Mouse (Mus musculus): ENCODE measurements at regions not wholly inside any gene's neighbourhood (a gene's known extent, or its start where the extent isn't known, plus 50 kb on each side); places are given as distances from the start of the nearest gene placed in this dataset.
A peak's percentile ranks its signal among the peaks of the same experiment; 100 is the strongest.

DNA sequence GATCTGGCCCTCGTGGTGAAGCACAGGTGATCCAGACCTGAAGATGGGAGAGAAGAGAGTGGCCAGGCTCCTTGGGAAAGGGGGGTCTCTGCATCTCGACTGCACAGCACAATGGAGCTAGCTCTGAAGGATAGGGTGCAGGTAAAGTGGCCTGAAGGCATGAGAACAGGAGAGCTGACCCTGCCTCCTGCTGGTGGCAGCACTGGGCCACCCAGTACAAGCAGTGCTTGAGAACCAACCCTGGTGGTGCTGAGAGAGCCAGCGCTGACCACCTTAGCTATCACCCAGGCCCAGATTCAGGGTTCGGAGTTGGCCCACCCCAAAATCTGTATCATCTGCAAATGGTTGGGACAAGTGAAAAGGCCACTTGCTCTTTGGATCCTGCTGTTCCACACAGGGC is 66.2 kb downstream of the A730009L09Rik start:
- DNase-seq (ENCODE audit: low spot score in 2 of 2): no peak

DNA sequence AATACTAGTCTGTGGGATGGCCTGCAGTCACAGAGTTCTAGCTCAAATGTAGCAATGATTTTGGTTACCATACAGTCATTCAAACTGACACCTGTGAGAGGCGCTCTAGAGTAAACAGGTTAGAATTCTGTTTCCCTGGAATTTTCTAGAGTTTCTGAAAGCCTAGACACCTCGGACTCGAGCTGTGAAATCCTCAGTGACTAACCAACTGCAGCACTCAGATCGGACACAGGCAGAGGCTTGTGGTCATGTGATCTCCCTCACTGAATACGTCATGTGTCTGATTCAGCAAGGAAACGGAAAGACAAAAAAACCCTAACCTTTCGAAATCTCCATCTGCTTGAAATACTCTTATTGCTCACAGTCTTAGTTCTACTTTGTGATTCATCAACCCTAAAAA is 68.4 kb downstream of the A730009L09Rik start:
- DNase-seq (ENCODE audit: low spot score in 2 of 2): peak; percentile 14 to 34

DNA sequence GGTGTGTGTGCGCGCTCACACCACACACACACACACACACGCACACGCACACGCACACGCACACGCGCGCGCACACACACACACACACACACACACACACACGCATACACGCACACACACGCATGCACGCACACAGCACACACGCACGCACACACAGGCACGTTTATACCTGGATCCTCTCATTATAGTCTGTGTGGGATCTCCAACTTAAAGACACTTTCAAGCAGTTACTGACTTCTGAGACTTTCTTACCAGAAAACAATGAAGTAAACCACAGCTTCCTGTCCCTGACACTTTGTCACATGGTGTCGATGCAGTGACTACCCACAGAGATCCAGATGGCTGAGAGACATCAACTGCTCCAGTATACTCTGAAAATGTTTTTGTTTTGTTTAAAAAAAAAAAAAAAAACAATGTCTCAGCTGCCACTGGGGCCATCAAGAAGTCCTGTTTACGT is 68.9 kb downstream of the A730009L09Rik start:
- DNase-seq (ENCODE audit: low spot score in 2 of 2): no peak

DNA sequence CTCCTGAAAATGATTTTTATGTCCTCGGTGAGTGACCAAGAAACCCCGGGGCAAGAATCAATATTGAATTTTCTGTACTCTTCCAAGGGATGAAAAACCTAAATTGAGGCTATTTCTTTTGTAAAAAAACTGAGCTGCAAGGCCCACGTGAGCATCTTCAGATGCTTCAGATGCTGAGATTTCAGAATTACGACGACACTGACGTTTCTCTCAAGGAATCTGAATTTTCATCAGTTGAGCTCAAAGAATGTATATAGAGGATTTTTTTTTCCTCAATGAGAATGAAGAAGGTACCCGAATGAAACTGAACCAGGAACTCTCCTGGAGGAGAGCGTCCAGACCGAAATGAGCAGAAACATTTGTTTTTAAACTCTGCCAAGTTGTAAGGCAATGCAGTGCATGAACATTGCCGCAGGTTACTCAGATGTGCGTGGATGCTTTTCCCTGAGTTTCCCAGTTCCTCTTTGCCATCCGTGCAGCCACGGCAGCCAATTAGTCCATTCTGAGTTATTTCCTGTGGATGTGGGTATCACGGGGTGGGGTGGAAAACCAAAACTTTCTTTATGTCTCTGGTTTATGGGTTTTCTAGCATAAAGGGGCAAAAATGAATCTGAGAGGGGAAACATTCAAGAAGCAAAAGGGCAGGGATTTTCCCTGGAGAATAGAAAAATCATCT is 69.9 kb downstream of the A730009L09Rik start:
- DNase-seq (ENCODE audit: low spot score in 2 of 2): no peak

DNA sequence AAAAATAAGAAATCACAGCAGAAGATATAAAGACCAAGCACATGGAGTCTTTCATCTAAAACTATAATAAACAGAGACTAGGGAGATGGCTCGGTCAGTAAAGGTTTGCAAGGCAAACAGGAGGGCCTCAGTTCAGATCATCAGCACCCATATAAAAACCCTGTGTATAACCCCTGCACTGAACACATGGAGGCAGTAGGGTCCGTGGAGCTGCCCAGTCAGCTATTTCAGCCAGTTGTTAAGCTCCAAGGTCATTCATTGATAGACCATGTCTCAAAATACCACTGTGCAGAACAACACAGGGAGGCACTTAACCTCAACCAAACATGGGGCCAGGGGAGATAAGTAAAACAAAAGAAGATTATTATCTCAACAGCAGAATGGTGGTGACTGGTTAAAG is 78.1 kb downstream of the A730009L09Rik start:
- no peak for DNase-seq (ENCODE audit: low spot score in 2 of 2)

DNA sequence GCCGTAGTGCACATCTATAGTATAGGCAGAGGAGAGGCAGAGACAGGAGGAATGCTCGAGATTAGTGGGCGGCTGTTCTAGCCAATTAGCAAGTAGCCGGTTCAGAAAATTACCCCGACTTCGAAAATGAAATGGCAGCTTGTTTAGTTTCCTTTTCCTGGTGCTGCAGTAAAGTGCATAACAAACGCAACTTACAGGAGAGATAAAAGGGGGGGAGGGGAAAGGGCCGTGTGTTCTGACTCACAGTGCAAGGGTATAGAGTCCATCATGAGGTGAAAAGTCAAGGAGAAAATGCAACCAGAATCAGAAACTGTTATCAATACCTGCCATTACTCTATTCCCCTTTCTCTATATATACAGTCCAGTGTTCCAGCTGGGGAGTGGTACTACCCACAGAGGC is 88.0 kb downstream of the A730009L09Rik start:
- no peak for DNase-seq (ENCODE audit: low spot score in 2 of 2)

DNA sequence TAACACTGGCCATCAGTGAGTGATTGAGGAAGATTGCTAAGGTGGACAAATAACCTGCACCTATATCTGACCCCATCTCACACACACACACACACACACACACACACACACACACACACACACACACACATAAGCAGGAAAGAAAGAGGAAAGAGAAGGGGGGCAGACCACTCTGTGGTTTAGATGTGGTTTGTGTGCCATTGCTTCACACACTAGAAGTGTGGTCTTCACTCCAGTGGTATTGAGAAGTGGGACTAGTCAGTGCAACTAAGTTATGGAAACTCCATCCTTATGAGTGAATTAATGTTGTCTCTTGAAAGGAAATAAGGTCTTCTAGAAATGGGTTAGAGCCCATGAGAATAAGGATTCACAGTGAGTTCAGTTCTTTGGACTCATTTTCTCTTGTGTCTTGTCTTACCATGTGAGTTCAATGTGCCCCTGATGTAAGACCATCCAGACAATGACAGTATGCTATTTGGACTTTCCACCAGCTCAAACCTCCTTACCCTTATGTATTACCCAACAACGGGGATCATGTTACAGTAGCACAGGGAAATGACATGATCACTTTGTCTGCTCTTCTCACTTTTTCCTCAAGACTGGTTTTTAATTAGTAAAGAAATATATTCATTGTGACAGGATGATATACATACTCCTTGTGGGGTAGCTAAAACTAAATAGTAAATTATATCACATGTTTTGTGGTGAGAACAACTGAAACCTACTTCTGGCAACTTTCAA is 88.7 kb downstream of the A730009L09Rik start:
- no peak for DNase-seq (ENCODE audit: low spot score in 2 of 2)

DNA sequence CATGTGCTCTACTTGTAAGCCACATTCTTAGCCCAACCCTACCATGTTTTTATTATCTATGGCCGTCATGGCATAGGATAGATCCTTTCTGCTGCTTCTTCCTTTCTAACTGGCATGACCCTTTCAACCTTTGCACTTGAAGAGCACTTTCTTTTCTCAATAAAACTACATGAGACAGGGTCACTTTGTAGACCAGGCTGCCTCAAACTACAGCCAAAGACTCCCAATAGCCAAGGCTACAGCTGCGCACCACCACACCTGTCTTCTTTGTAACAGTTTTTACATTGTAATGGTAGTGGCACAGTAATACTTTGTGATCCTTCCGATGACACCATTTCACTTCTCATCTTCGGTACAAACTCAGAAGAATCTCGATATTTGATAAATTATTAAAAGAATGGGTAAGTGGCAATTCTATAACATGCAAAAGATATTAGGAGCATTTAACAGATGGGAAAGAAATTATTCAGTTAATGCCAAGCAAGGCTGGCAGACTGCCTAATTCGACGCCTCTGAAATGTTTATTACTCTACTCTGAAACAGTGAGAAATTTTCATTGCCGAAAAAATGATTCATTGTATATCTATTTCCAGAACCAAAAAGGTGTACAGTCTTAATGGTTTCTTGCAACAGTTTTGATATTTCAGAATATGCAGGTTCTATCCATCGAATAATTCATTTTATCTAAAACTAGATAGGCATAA is 89.5 kb downstream of the A730009L09Rik start:
- no peak for DNase-seq (ENCODE audit: low spot score in 2 of 2)

DNA sequence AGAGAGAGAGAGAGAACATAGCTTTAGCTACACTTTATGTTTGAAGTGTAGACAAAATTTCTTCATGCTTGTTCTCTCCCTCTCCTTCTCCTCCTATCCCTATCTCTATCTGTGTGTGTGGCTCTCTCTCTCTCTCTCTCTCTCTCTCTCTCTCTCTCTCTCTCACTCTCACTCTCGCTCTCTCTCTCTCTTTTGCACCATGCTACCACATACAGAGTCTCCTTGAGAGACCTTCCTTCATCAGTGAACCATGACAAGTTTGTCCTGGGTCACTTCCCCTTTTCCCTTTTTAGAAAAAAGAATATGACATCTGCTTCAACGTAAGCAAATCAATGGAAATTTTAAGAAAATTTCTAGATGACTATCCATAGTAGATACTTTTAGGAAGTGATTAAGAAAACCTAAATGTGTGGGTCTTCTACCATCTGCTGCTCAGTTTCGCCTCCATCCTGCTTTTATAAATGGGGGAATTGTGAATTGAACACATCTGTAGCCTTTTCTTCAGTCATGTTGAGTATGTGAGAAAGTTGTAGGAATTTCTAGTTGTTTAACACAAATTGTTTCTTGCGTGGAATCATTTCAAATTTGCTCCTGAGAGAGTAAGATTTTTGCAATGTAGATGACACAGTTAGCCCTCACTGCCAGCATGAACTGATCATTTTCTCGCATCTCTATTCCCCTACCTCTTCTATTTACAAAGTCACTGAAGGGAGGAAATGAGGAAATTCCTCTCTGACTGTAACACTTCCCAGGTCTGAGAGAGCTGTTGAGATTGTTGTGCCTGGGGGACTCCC is 91.3 kb downstream of the A730009L09Rik start:
- DNase-seq (ENCODE audit: low spot score in 2 of 2): no peak

DNA sequence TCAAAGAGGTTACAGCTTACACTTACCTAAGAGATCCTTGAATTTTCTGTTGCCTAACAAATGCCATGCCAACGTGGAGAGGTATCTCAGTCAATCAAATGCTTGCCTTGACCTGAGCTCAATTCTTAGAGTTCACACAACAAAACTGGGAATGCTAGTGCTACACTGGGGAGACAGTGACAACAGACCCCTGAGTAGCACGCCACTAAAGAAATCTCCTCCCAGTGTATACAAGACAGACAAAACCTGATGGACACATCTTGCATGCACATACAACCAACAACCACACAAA is 91.8 kb downstream of the A730009L09Rik start:
- no peak for DNase-seq (ENCODE audit: low spot score in 2 of 2)

DNA sequence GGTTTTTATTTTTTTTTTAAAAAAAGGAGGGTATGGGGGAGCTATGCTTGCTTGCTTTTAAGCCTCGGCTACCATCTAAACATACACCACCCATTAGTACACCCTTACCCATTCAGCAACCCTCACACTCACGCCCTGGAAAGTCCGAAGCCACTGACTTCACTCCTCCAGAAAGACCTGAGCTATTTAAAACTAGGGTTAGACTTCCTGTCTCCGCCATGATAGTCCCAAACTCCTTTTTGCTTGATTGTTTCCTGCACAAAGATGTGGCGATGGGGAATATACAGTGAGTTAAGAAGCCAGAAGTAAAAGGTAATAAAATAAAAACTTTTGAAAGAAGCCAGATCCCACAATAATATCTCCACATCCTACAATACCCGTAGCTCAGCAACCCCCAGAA is 92.6 kb downstream of the A730009L09Rik start:
- DNase-seq (ENCODE audit: low spot score in 2 of 2): no peak

DNA sequence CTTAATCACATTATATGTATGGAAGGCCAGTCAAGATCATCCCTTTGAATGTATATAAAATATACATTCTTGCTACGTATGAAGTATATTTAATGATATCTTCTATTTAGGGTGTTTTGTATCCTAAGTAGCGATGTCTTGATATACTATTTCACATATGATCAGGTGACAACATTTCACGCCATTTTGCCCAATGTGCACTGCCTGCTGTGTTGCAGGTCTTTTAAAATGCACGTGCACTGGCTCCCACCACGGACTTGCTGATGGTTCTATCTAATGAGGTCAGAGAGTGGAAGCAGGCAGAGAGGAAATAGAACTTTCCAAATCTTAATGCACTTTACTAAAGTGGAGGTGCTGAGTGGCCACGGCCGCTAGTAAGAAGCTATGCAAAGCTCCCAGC is 100.8 kb downstream of the A730009L09Rik start:
- DNase-seq (ENCODE audit: low spot score in 2 of 2): no peak

DNA sequence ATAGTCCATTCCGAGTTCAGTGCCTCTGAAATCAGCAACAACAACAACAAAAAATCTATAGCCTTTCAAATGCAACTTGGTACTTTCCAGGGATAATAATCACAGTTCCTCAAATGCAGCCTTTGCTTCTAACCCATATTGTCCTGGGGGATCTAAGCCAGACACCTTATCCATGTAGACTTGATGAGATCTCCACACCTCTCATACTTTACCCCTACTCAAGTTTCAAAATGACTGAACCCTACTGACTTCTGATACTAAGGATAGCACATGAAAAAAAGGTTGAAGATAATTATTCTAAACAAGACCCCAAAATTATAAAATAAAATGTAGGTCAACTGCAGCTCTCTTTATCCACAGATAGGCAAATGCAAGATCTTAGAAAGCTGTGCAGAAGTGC is 101.2 kb downstream of the A730009L09Rik start:
- no peak for DNase-seq (ENCODE audit: low spot score in 2 of 2)

DNA sequence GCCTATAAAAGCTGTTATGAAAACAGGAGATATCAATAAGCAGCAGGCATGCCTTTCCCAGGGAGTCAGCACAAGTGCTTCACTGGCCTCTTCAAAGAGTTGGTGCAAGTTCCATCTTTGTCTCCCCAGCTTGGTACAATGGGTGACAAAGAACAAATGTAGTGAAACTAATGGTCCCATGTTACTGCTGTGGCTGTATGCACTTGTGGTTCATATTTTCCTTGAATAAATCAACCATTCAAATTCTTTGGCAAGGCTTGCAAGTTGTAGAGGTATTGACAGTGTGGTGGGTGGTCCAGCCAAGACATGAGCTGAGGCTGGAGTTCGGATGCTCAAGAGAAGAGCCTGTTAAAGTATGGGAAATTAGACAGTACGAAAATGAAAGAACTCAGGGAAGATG is 103.5 kb downstream of the A730009L09Rik start:
- DNase-seq (ENCODE audit: low spot score in 2 of 2): no peak

DNA sequence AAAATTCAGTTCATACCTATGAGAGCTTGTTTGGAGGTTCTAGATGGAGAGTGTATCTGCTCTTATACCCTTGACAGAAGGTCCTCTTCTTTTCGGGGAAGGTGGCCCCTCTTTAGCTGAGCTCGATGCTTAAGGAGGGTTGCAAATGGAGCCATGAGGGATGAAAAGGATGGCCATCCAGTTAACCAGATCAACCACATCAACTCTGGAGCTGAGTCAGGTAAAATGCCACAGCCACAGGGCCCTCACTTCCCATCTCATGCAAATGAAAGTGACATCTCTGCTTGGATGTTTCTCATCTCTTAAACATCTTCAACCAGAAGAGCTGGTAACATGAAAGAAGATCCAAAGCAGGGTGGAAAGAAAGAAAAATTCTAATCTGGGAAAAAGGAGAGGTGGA is 105.0 kb downstream of the A730009L09Rik start:
- DNase-seq (ENCODE audit: low spot score in 2 of 2): no peak

DNA sequence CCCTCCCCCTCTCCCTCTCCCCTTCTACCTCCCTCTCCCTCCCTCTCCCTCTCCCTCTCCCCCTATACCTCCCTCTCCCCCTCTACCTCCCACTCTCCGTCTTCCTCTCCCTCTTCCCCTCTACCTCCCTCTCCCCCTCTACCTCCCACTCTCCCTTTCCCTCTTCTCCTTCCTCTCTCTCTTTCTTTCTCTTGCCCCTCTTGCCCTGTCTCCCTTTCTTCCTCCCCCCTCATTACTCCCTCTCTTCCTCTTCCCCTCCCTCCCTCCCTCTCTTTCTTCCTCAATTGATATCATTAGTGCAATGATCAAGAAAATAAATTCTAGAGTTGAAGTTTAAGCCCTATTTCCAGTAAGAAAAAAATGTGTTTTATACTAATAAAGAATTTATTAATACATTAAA is 105.9 kb downstream of the A730009L09Rik start:
- DNase-seq (ENCODE audit: low spot score in 2 of 2): no peak

DNA sequence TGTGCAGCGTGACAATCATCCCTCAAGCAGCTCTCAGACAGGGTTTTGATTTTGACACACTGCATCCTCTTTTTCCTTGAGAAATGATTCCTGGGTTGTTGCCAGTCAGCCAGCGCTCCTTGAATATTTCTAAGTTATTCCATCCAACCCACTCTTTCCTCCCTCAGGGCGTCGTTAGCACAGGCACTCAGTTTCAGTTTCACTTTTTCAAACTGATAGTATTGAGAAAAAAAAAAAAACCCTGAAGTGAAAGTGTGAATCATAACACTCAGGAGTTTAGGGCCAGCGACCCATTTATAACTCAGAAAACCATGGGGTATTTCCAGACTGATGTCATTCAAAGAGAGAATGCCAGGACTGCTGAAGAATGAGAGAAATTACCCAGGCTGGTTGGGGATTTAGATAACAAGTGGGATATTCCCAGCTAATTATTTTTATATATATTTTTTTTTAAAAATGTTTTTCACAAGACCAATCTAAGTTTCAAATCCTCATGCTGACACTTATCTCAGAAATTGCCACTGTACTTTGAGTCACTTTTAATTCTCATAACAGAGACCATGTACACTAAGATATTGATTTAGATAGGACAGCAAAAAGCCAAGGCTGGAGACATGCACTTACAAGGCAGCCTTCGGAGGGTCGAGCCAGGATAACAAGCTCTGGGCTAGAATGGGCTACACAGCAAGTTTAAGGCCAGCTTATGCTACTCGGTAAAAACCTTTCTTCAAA is 106.5 kb downstream of the A730009L09Rik start:
- DNase-seq (ENCODE audit: low spot score in 2 of 2): peak in 1 of 2 experiments; percentile 25

DNA sequence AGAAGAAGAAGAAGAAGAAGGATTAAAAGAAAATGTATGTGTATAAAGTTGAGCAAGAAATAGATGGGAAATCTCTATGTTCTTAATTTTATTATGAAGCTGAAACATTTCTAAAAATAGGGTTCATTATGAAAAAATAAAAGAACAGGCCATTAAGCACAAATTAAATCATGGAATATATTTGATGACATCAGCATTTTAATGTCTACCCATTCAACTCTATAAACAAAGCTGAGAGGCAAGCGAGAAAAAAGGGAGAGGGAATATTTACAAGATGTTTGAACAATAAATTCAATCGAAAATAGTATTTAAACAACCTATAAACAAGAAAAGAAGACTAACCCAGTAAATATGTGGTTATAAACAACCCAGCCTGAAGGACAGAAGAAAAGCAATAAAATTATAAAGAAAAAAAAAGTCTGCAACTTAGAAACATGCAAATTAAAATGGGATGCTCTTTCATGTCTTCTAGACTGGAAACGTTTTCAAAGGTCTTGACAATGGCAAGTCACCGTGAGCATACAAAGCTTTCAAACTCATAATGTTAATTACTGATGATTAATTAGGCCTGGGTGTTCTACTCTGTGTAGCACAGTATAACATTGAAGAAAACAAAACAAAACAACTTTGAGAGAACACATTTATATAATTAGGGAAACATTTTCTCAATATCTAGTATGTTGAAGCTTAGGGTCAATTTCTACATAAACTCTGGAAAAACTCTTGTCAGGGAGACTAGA is 108.6 kb downstream of the A730009L09Rik start:
- no peak for DNase-seq (ENCODE audit: low spot score in 2 of 2)

DNA sequence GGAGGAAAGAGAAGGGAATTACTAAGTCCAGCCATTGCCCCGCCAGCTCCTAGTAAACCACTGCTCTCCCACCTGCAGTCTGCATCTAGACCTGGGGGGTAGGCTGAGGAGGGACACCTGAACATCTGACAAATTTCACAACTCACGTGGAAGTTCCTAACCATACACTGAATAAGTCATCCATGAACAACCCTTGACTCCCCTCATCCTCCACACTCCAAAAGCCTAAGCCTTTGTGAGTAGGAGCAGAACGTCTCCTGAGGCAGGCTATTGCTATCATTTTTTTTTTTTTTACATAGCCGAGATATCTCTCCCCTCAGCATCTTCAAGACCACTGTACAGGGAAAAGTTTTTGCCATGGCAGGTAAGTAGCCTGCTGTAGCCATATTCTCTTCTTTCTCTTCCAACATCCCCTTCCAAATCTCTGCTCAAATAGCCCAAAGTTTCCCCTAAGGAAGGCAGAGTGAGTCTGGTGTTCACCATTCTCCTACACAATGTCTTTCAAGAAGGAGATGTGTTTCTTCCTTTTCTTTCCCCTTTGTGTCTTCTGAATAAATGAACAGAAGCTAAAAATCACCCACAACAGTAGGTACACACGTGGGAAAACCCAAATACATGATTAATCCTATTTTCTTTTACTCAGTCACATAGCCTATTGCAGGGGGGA is 109.7 kb downstream of the A730009L09Rik start:
- DNase-seq (ENCODE audit: low spot score in 2 of 2): no peak

DNA sequence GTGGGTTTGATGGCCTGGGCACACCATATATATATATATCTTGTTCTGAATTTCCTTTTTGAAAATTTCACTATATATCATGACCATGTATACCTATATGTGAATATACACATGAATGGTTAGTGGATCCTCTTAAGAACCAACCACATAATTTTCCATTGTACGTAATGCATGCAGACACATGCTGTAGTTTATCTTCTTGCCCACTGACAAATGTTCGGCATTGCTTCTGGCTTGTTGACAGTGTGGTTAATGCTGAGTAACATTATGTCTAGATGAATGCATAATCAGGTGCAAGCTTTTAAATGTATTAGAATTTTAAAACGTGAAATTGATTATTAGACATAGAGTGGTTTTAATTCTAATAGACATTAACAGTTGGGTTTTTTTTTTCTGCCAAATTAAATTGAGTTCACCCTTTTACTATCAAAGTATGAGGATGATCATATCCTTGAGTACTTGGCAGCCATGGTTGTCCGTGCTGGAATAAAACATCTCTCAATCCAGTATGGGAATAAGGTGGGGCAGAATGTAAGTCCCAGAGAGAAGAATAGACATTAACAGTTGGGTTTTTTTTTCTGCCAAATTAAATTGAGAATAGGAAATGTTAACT is 110.3 kb downstream of the A730009L09Rik start:
- no peak for DNase-seq (ENCODE audit: low spot score in 2 of 2)
